Mouse (Mus musculus): Measurements from ENCODE around the gene Eng. TPM values are rescaled to one million over a fixed set of nuclear protein-coding genes. Genes with fewer than 3 reads are reported as not detected.

Eng gene
- 6.9 TPM for polyA plus RNA-seq (2014; fragmentation: Illumina TruSeq; extraction: RNeasy Lipid Tissue Mini Kit (QIAGEN cat#74804); ENCODE audit: low read depth, low replicate concordance)

DNA sequence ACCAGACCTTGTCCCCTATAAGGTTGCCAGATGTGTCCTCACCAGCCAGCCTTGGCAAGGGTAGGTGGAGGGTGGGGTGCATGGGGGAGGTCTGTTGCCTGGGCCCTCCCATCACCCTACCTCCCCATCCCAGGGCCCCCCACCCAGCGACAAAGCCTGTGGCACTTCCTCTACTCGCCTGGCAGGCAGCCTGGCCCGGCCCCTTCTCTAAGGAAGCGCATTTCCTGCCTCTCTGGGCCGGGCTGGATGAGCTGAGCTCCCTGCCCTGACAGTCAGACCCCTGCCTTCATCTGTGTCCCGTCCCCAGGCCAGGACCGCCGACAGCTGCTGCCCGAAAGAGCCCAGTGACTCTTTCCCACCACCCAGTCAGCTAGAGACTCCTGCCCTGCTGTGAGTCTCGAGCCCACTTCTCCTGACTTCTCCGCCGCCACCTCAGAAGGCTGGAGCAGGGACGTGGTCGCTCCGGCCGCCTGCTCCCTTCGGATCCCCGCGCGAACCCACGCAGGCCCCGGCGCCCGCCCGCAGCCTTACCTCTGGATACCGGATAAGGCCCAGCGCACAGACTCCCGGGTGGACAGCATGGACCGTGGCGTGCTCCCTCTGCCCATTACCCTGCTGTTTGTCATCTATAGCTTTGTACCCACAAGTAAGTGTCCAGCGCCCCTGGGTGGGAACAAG, at the start of gene Eng:
Gene Eng (plus strand): TSS at position 217 of the 678 bp plus-strand sequence.

DNA sequence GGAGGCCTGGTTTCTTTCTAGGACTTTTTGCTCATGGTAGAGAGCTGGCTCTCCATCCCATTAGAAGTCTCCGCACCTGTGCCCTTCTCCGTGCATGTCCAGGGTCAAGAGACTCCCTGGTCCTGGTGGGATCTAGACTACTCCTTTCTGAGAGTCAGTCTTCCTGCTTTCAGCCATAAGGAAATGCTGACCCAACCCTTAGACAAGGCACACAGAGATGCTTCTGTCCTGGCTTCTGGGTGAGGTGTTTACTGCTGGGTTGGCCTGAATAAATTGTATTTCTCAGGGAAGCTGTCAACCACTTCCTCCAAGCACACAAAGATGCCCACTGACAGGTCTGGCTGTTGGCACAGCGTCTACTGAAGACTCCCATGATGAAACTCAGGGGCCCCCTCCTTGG, 47.0 kb upstream of the Eng start, which contains the start of gene St6galnac6:
Gene St6galnac6 (plus strand): TSS at position 301 of the 400 bp plus-strand sequence.

DNA sequence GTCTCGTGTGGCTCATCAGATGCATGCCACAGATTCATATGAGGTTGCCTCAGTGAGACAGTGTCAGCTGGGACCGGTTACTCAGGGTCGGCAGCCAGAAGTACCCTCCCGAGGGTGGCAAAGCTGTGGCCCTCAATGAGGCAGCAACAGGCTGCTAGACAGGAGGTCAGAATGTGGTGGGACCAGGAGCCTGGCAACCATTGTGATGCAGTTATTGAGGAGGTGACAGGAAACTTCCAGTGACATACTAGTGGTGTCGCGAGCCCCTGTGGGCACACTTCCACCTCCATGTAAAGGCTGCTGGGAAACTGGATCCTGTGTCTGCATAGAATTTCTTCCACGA, 24.9 kb upstream of the Eng start, which contains the start of gene Ak1:
Gene Ak1 (plus strand): TSS at position 242 of the 343 bp plus-strand sequence.

DNA sequence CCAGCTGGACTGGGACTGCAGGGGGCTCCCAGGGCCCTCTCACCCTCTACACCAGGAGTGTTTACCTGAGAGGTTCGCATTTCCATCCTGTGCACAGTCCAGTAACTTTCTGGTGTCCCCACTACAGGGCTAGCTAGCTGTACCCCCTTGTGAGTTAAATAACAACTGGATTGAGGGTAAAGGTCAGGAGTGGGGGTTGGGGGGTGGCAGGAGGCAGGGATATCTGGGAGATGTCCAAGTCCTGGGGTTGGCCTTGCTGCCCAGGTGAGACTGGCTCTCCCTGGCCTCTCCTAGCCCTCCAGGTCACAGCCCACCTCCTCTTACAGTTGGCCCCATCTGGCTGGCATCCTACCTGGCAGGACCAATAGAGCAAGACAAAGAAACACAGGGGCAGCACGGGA, 57.6 kb downstream of the Eng start, which contains the start of gene Fpgs:
Gene Fpgs (minus strand): TSS at position 125 of the 401 bp plus-strand sequence.

DNA sequence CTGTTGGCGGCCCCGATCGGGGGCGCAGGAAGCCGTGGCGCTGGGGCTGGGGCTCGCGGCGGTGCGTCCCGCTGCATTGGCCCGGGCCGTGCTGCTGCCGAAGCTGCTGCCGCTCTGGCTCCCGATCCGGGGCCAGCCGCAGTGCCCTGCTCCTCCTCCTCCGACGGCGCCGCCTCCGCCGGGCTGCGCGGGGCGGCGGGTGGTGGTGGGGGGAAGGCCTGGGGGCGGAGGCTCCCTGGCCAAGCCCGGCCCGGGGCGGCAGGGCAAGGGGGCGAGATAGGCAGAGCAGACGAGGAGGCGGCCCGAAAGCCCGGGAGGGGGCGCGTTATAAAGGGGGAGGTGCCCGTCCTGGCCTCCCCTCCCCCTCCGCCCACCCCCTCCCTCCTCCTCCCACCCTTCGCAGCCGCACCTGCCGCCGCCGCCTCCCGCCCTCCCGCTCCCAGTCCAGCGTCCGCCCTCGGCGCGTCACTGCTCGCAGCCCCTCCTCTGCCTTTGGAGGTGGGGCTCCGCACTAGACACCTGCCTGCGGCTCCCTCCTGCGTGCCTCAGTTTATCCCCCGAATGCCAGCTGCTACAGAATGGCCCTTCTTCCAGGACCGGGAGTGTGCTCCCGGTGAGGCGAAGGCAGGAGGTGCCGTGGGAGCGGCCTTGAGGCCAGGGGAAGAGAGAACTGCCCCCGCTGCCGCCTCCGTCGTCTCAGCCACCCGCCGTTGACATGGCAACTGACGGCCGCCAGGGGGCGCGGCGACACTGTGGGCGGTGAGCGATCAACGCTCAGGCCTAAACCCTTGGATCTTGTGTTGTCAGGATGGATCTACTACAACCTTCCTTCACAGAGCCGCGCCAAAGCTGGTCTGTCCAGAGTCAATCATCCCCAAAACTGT, 66.8 kb downstream of the Eng start, which contains the start of gene Cdk9:
Gene Cdk9 (minus strand): TSS at position 143 of the 884 bp plus-strand sequence.

DNA sequence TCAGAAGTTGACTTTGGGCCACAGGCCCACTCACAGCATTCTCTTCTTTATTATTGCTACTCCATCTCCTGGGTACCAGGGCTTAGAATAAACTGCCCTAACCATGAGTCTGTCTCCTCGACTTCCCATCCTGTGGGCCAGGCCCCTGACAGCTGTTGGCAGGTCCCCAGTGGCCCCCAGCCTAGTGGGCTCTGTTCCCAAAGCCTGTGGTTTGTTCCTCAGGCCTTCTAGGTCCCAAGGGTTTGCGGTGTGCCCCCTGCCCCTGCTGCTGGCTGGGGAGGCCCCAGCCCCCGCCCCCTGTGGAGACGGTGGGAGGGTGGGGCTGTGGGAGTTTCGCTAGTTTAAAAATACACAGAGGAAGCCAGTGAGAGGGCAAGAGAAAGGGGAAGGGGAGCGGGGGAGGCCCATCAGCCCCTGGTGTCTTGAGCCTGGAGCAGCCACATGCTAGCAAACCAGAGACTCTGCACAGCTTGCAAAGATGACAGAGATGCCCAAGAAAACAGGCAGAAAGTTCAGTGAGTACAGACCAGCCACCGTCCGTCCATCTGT, 74.4 kb downstream of the Eng start, which contains the start of gene Sh2d3c:
Gene Sh2d3c (plus strand): TSS at position 375 of the 549 bp plus-strand sequence.

Other genes with a start within 250 kb of the Eng start
- gene Naif1, start 196.1 kb upstream of the Eng start, polyA plus RNA-seq (2014; fragmentation: Illumina TruSeq; extraction: RNeasy Lipid Tissue Mini Kit (QIAGEN cat#74804); ENCODE audit: low read depth, low replicate concordance), result 0.85 TPM
- 16.5 TPM for gene Slc25a25, start 195.2 kb upstream of the Eng start, polyA plus RNA-seq (2014; fragmentation: Illumina TruSeq; extraction: RNeasy Lipid Tissue Mini Kit (QIAGEN cat#74804); ENCODE audit: low read depth, low replicate concordance)
- 8.8 TPM for gene Fam102a, start 111.3 kb upstream of the Eng start, polyA plus RNA-seq (2014; fragmentation: Illumina TruSeq; extraction: RNeasy Lipid Tissue Mini Kit (QIAGEN cat#74804); ENCODE audit: low read depth, low replicate concordance)
- gene Dpm2, start 75.7 kb upstream of the Eng start, polyA plus RNA-seq (2014; fragmentation: Illumina TruSeq; extraction: RNeasy Lipid Tissue Mini Kit (QIAGEN cat#74804); ENCODE audit: low read depth, low replicate concordance), result 1.7 TPM
- gene Pip5kl1, start 71.8 kb upstream of the Eng start, polyA plus RNA-seq (2014; fragmentation: Illumina TruSeq; extraction: RNeasy Lipid Tissue Mini Kit (QIAGEN cat#74804); ENCODE audit: low read depth, low replicate concordance), result not detected
- not detected for gene 9430097D07Rik, start 70.9 kb upstream of the Eng start, polyA plus RNA-seq (2014; fragmentation: Illumina TruSeq; extraction: RNeasy Lipid Tissue Mini Kit (QIAGEN cat#74804); ENCODE audit: low read depth, low replicate concordance)
- gene St6galnac4, start 59.5 kb upstream of the Eng start, polyA plus RNA-seq (2014; fragmentation: Illumina TruSeq; extraction: RNeasy Lipid Tissue Mini Kit (QIAGEN cat#74804); ENCODE audit: low read depth, low replicate concordance), result 0.49 TPM
- 1.4 TPM for gene St6galnac6, start 46.9 kb upstream of the Eng start, polyA plus RNA-seq (2014; fragmentation: Illumina TruSeq; extraction: RNeasy Lipid Tissue Mini Kit (QIAGEN cat#74804); ENCODE audit: low read depth, low replicate concordance)
- 3.7 TPM for gene Ak1, start 24.8 kb upstream of the Eng start, polyA plus RNA-seq (2014; fragmentation: Illumina TruSeq; extraction: RNeasy Lipid Tissue Mini Kit (QIAGEN cat#74804); ENCODE audit: low read depth, low replicate concordance)
- 3.5 TPM for gene Fpgs, start 57.5 kb downstream of the Eng start, polyA plus RNA-seq (2014; fragmentation: Illumina TruSeq; extraction: RNeasy Lipid Tissue Mini Kit (QIAGEN cat#74804); ENCODE audit: low read depth, low replicate concordance)
- 42.3 TPM for gene Cdk9, start 66.5 kb downstream of the Eng start, polyA plus RNA-seq (2014; fragmentation: Illumina TruSeq; extraction: RNeasy Lipid Tissue Mini Kit (QIAGEN cat#74804); ENCODE audit: low read depth, low replicate concordance)
- gene Sh2d3c, start 74.5 kb downstream of the Eng start, polyA plus RNA-seq (2014; fragmentation: Illumina TruSeq; extraction: RNeasy Lipid Tissue Mini Kit (QIAGEN cat#74804); ENCODE audit: low read depth, low replicate concordance), result not detected
- gene 6330409D20Rik, start 94.4 kb downstream of the Eng start, polyA plus RNA-seq (2014; fragmentation: Illumina TruSeq; extraction: RNeasy Lipid Tissue Mini Kit (QIAGEN cat#74804); ENCODE audit: low read depth, low replicate concordance), result not detected
- 0.85 TPM for gene Tor2a, start 110.6 kb downstream of the Eng start, polyA plus RNA-seq (2014; fragmentation: Illumina TruSeq; extraction: RNeasy Lipid Tissue Mini Kit (QIAGEN cat#74804); ENCODE audit: low read depth, low replicate concordance)
- not detected for gene Ttc16, start 129.0 kb downstream of the Eng start, polyA plus RNA-seq (2014; fragmentation: Illumina TruSeq; extraction: RNeasy Lipid Tissue Mini Kit (QIAGEN cat#74804); ENCODE audit: low read depth, low replicate concordance)
- 0.53 TPM for gene Ptrh1, start 129.2 kb downstream of the Eng start, polyA plus RNA-seq (2014; fragmentation: Illumina TruSeq; extraction: RNeasy Lipid Tissue Mini Kit (QIAGEN cat#74804); ENCODE audit: low read depth, low replicate concordance)
- not detected for gene Cfap157, start 137.8 kb downstream of the Eng start, polyA plus RNA-seq (2014; fragmentation: Illumina TruSeq; extraction: RNeasy Lipid Tissue Mini Kit (QIAGEN cat#74804); ENCODE audit: low read depth, low replicate concordance)
- gene Stxbp1, start 200.7 kb downstream of the Eng start, polyA plus RNA-seq (2014; fragmentation: Illumina TruSeq; extraction: RNeasy Lipid Tissue Mini Kit (QIAGEN cat#74804); ENCODE audit: low read depth, low replicate concordance), result 2.1 TPM
- 1.1 TPM for gene Fam129b, start 229.5 kb downstream of the Eng start, polyA plus RNA-seq (2014; fragmentation: Illumina TruSeq; extraction: RNeasy Lipid Tissue Mini Kit (QIAGEN cat#74804); ENCODE audit: low read depth, low replicate concordance)